Mouse (Mus musculus): Measurements from ENCODE around the gene Arrdc1.

Arrdc1 gene

DNA sequence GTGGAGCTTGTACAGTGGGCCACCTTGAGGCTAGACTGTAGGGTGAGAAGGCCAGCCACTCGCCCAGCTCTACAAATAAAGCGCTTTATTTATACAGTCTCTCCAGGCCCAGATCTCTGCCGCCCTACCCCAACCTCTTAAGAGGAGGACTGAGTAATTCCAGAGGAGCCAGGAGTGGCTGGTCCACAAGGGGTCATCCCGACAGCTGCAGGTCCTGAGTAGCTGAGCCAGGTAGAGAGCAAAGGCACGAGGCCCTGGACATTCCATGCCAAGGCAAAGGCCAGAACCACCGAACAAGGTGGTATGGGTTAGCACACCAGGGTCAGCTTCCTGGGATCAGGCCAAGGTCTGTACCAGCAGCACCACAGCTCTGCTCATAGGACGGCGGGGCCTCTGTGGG lies 9.8 kb downstream of the Arrdc1 start:
- no peak for DNase-seq (ENCODE audit: low spot score in 2 of 2)

DNA sequence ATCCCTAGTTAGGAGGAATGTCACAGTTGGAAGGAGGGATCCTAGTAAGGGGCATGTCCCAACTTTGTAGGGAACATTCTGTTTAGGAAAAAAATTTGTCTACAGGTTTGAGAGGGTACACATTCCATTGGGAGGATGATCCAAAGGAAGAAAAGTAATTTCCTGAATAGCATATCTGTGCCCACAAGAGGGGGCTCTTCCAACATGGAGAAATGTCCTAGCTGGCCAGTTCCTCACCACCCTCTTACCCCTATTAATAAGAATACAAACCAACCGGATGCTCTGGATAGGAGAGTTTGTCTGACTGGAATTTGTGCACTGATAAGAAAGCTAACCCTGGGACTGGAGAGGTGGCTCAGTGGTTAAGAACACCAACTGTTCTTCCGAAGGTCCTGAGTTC lies 11.5 kb downstream of the Arrdc1 start:
- DNase-seq (ENCODE audit: low spot score in 2 of 2), result no peak

DNA sequence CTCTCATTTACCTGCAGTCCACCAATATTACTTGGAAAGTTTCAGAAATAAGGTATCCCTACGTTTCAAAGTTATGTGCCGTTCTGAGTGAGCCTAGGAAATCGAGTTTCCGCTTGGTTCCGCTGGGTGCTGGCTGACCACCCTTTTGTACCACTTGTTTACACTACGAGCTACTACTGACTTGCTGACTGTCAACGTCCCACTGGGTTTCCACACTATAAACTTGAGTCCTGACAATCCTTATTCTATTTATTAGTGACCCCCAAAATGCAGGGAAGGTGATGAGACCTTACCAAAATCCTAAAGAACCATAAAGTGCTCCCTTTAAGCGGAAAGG lies 15.2 kb downstream of the Arrdc1 start:
- DNase-seq (ENCODE audit: low spot score in 2 of 2), result no peak

DNA sequence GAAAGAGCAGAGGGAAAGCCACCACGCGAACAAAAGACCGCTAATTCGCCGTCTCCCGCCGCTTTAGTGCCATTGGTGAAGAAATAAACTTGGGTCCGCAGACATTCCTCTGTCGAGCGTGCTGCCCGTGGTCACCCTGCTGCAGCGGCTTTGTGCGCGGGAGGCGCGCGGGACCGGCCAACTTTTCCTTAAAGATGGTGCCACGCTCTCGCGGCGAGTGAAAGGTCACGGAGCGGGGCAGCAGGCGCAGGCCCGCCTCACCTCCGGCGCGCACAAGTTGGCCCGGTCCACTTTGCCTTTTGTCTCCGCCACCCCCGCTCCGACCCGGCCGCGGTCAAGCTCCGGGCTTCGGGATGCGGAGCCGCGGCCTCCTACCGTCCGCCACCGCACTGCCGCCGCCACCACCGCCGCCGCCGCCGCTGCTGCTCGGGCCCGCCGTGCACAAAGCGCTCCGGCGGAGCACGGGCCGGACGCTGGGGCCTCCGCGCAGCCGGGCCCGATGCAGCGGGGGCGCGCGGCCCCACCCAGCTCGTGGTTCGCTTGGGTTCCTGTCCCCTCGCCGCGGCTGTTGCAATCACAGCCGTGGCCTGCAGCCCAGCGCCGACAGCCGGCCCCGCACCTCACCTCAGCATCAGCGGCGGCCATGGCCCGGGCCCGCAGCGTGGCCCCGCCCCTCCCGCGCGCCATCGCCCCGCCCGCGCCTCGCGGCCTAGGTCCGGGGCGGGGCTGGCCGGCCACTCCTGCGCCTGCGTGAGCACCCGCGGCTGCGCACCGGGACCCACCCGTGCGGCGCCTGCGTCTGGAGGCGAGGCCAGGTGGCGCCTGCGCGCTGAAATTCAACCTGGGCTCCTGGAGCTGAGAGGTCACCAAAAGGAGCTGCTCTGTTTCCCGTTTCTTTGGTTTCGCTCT lies 15.9 kb downstream of the Arrdc1 start, which contains the start of gene Ehmt1:
Gene Ehmt1, minus strand, starts transcription at position 685 of the 909 bp plus-strand sequence.
- DNase-seq (ENCODE audit: low spot score in 2 of 2), result peak; percentile 96

DNA sequence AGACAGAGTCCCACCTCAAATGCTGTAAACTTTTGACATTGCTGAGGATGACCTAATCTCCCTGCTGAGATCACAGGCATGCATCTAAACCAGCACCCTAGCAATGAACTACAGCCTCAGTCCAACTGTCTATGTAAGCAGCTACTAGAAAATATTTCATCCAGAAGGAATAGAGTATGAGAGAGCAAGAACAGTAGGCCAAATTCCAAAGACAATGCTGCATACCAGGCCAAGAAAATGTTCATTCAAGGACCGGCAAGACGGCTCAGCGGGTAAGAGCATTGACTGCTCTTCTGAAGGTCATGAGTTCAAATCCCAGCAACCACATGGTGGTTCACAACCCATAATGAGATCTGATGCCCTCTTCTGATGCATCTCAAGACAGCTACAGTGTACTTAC lies 20.3 kb downstream of the Arrdc1 start:
- no peak for DNase-seq (ENCODE audit: low spot score in 2 of 2)

DNA sequence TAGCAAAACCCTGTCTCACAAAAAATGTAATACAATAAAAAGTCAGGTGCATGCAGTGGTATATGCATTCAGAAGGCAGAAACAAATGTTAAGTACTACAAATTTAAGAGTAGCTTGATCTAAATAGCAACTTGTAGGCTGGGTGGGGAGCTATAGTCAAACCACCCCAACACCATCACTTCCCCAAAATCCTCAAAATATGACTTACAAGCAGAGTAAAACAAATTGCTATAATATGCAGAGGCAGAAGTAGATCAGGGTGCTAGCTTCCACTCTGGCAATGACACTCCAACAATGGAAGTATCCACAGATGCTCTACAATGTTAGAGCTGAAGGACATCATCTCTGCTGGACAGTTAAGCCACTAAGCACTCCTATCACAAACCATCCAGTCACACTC lies 22.5 kb downstream of the Arrdc1 start:
- no peak for DNase-seq (ENCODE audit: low spot score in 2 of 2)

DNA sequence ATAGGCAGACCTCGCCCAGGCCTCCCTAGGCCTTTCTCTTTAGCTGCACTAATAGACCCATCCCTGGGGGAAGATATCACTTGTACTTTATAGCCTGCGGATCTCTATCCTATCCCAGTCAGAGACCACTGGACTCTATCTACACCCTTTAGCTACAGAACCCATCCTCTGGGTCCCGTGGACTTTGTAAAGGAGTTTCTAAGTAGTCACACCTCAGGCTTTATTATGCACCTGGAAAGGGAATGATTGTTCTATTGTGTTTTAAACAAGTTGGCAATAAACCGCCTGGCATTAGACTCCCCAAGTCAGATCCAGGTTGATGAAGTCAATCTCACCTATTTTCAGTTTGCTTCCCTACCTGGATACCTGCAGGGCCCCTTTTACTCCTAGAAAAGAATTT lies 22.9 kb downstream of the Arrdc1 start:
- DNase-seq (ENCODE audit: low spot score in 2 of 2), result no peak

DNA sequence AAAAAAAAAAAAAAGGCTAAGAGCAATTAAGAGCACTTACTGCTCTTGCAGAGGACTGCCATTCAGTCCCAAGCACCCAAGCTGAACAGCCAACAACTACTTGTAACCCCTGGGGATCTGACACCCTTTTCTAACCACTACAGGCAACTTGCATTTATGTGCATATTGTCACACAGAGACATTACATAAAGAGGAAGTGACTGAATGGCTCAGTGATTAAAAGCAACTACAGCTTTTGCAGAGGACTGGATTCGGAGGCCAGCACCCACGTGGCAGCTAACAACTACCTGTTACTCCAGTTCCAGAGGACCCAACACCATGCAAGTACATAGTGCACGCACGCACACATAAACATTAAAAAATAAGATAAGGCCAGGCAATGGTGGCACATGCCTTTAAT lies 24.6 kb downstream of the Arrdc1 start:
- no peak for DNase-seq (ENCODE audit: low spot score in 2 of 2)

DNA sequence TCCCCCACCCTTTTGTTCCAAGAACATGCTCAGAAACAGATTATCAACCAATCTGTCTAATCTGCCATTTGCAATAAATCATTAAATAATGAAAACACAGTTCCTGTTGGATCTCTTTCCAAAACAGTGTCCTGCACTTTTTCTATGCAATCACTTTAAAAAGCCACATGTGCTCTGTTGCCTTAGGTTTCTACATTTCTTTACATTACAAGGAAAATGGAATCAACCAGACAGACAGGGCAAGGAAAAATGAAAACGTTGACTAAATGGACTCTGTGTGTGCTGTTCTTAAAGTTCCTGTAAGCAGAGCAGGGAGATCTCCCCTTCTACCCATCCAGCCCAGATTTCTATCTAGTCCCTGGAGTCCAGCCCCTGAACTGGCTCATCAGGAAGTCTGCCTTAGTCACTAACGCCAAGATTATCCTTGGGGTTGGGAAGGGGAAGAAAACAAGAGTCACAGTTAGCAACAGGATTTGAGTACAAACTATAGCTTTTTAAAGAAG lies 29.3 kb downstream of the Arrdc1 start:
- DNase-seq (ENCODE audit: low spot score in 2 of 2), result no peak

DNA sequence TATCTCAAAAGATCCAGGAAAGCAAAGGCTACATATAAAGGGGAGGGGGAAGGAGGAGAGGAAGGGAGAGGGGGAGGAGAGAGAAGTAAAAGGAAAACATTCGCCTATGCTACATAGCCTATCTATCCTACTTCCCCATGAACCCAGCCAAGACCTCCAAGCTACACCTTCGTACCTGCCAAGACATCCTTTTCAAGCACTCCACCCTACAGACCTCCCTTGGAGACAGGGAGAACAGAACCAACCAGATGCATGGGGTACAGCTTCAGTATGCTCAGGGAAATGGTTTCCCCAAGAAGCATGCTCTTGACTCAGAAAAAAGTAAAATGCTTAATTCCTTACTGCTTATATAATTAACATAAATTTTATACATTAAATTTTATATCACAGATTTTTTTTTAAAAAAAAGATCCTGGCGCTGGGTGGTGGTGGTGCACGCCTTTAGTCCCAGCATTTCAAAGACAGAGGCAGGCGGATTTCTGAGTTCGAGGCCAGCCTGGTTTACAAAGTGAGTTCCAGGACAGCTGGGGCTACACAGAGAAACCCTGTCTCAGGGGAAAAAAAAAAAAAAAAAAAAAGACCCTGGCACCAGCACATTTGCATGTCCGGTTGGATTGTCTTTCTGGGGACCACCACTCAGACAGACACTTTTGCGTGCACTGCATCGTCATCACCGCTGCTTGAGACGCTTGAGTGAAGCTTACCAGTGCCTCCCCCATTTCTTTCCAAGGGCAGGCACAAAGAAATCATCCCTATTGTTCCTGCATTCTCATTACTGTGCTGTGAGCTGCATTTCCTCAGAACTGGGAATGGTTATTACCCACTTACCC lies 30.0 kb downstream of the Arrdc1 start:
- no peak for DNase-seq (ENCODE audit: low spot score in 2 of 2)

DNA sequence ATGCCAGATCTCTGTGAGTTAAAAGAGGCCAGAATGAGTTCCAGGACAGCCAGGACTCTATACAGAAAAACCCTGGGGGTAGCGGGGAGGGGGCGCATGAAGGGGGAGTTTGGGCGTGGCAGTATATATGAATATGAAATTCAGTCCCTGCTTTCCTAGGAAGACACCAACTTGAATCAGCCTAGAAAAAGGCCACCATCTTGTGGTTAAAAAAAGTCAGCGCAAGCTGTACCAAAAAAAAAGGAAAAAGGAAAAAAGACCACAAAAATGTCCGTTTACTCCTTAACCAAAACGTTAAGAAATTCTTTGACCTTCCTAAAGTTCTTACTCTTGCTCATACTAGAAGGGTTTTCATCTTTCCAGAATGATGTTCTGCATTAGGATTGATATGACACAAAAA lies 32.1 kb downstream of the Arrdc1 start:
- no peak for DNase-seq (ENCODE audit: low spot score in 2 of 2)

DNA sequence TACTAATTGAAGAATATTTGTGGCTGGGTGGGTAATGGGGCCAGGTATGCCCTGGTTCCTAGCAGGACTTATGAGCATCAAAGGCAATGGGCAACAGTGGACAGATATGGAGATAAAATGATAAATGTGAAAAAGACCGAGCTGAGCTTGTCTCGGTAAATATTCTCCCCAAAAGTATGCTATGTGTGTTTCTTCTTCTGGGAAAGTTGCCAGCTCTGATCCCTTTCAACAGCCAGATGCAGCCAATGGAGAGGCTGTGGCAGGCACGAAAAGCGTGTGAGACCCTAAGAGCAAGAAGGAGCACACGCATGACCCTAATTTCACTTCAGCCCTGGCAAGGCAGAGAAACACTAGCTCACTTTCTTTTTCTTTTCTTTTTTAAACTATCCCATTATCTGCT lies 34.0 kb downstream of the Arrdc1 start:
- peak; percentile 40 to 54 for DNase-seq (ENCODE audit: low spot score in 2 of 2)

DNA sequence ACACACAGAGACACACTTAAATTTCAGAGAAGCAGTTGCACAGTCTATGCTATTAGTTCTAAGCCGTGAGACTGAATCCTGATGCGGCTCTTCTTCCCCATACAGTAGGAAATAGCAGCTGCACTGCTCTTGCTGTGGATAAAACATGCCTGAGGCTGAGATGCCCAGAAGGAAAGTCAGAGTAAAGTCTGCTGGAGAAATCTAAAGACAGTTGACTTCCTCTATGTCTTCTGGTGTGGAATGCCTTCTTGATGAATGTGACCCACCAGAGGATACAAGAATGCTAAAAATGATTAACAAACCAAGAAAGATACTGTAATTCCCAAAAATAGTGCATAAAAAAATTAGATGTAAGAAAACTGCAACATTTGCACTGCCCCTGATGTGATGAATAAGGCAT lies 35.8 kb downstream of the Arrdc1 start:
- DNase-seq (ENCODE audit: low spot score in 2 of 2), result no peak

DNA sequence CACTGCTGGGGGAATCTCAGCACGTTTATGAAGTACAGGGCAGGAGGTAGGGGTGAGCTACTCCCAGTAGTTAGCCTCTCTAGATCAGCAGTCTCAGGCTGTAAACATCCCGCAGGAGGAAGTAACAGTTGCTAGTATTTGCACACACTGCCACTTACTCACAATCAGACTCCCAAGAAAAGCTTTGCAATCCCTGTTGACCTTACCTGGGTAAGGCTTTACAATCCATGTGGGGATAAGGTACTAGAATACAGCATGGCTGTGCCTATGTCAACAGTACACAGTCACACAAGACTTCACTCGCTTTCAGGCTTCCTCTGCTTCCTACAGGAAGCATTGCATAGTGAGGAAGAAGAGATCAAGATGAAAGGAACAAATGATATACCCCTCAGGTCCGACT lies 38.3 kb downstream of the Arrdc1 start:
- DNase-seq (ENCODE audit: low spot score in 2 of 2), result no peak

DNA sequence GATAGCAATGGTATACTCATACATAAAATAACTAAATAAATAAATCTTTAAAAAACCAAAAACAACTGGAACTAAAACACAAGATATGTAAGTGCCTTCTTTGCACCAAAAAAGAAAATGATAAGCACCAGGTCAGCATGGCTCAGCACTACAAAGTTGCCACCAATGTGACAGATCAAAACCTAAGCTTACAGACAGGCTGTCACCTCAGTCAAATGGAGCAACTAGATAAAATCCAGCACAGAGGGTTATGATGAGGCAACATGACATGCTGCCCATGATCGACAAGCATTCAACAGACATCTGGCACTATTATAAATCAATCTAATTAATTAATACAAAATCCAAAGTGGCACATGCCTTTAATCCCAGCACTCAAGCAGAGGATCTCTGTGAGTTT lies 40.8 kb downstream of the Arrdc1 start:
- no peak for DNase-seq (ENCODE audit: low spot score in 2 of 2)

DNA sequence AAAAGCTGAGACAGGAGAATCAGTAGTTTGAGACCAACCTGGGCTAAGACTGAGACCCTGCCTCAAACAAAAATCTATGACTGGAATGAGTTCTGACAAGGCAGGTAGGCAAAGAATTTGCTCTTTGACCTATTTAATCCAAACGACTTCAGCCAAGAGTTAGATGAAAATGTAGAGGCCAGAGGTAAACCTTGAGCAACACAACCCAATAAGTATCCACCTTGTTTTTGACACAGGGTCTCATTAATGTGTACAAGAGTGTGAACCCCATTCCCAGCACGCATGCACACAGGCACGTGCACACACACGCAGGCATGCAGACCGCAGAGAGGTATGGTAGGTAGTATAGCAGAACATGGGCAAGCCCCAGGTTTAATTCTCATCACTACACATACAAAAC lies 42.7 kb downstream of the Arrdc1 start:
- DNase-seq (ENCODE audit: low spot score in 2 of 2), result no peak

DNA sequence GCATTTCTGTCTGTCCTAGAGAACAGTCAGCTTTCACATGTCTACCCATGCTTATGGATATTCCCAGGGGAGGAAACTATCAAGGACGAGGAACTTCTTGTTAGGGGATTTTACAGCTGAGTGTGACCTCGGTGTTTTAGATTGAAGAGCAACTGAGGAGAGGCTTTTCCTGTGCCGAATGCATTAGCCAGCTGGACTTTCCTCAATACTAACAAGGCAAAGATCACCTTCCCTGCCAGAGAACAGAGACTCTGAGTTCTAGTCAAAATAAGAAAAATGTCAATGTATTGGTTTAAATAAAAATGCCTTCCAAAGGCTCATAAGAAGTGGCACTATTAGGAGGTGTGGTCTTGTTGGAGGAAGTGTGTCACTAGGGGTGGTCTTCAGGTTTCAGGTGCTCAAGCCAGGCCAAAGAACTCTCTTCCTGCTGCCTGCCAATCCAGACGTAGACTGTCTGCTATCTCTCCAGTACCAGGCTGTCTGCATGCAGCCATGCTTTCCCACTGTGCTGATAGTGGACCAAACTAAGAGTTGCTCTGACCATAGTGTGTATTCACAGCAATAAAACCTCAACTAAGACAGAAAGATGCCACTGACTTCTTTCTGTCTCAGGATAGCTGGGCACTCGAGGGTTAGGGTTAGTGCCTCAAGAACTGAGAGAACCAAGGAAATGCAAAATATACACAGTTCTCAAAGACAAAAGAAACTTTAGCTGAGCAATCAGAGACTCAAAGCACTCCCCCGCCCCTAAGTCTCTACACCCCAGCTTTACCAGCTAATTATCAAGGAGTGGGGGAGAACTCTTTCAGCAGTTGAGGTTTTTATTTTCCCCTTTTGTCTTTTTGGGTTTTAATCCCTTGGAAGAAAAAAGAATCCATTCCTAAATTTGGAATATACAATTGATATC lies 44.3 kb downstream of the Arrdc1 start:
- no peak for DNase-seq (ENCODE audit: low spot score in 2 of 2)

DNA sequence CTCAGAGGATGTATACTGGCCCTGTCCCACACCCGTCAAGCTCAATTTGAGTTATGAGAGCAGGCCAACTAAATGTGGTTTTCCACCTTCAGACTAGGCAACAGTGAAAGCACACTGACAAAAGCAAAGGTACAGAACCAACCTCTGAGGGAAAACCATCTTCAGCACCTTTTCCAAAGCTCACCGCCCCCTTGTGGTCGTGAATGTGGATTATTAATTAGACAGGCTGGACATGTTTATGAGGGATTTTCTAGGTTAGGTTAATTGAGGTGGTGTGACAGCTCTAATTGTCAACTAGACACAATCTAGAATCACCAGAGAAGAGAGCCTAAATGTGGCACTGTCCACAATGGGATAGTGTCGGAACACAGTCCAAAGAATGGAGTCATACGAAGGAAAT lies 46.2 kb downstream of the Arrdc1 start:
- no peak for DNase-seq (ENCODE audit: low spot score in 2 of 2)

DNA sequence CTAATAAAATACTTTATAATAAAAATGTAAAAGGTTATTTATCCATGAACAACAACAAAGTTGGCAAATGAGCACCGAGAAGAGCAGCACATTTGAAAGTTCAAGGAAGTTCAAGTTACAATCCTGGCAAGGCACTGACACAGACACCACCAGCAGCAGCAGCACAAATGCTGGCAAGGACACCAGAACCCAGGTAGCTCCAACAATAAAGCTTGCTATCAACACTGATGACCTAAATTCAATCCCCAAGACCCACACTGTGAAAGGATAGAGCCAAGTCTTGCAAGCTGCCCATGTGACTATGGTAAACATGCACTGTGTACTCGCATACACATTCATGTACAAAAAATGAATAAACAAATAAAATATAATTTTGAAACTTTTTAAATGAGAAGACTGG lies 54.4 kb downstream of the Arrdc1 start:
- no peak for DNase-seq (ENCODE audit: low spot score in 2 of 2)
